Mouse (Mus musculus) intestine, embryonic 16.5 days (tissue): Measurements from ENCODE around the gene Gadd45b. TPM values are rescaled to one million over a fixed set of nuclear protein-coding genes. Genes with fewer than 3 reads are reported as not detected.

Experiments used
- ATAC-seq: fragments of 200-750 bp; cut with Nextera tagmentation; 2 replicates; pipeline ENCODE4 v1.8.0; 2017; ENCODE audit warnings: moderate TSS enrichment, moderate library complexity
- H3K27ac ChIP-seq: fragments of 300-500 bp; sonication (generic); 2 replicates; pipeline ENCODE4 v1.5.1; 2014; ENCODE audit warnings: mild to moderate bottlenecking, low read length
- H3K27me3 ChIP-seq: fragments of 300-500 bp; sonication (generic); replicated peaks from 2 replicates; pipeline ENCODE4 v1.6.1; 2014; ENCODE audit warnings: low read length, control low read depth, mixed read lengths; ENCODE audit not compliant: control insufficient read depth, insufficient read depth
- H3K36me3 ChIP-seq: fragments of 300-500 bp; sonication (generic); 2 replicates; pipeline ENCODE4 v1.6.1; 2014; ENCODE audit warnings: low read length, control low read depth; ENCODE audit not compliant: control insufficient read depth, insufficient read depth
- H3K4me1 ChIP-seq: fragments of 300-500 bp; sonication (generic); 2 replicates; pipeline ENCODE4 v1.6.1; 2014; ENCODE audit warnings: low read length, control low read depth, mixed read lengths; ENCODE audit not compliant: control insufficient read depth, insufficient read depth
- H3K4me2 ChIP-seq: fragments of 300-500 bp; sonication (generic); 2 replicates; pipeline ENCODE4 v1.6.1; 2014; ENCODE audit warnings: low read depth, low read length, control low read depth
- H3K4me3 ChIP-seq: fragments of 300-500 bp; sonication (generic); 2 replicates; pipeline ENCODE4 v1.5.1; 2014; ENCODE audit warnings: mild to moderate bottlenecking, low read length
- H3K9ac ChIP-seq: fragments of 300-500 bp; sonication (generic); 2 replicates; pipeline ENCODE4 v1.6.1; 2014; ENCODE audit warnings: low read depth, low read length
- H3K9me3 ChIP-seq: fragments of 300-500 bp; sonication (generic); 2 replicates; pipeline ENCODE4 v1.6.1; 2016; ENCODE audit warnings: low read length, control low read depth; ENCODE audit not compliant: control insufficient read depth
- WGBS: fragments of 180-500 bp; shearing (Covaris S2); extraction: QIAGEN DNeasy Blood & Tissue Kit; methylation state at CpG from one replicate; pipeline ENCODE4 v1.1.7; 2014; 5-methylcytosine and 5-hydroxymethylcytosine counted together
- polyA plus RNA-seq: library from polyadenylated mRNA; unstranded; fragments of >200 nt; fragmentation: Nextera tagmentation; extraction: Ambion mirVana; gene quantifications from 2 replicates; pipeline ENCODE4 v1.2.1, GENCODE M21; 2015

The Gadd45b gene
- polyA plus RNA-seq, 1 experiment from 2014 or later: 26.5 TPM

DNA sequence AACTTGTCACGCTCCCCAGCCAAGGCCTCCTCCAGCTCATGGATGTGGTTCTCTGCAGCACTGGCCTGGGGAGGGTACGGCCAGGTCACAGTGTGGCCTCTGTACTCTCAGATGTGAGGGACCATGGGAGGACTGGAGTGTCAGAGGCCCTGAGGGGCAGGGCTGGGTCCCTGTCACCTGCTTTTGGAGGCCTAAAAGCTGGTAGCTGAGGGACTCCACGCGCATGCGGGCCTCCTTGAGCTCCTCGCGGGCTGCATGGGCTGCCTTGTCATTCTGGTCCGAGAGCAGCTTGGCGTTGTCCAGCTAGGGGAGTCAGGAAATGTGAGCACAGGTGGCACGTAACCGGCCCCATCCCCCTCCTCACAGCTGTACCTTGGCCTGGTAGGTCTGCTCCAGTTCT, 25.2 kb upstream of the Gadd45b start:
- Histone ChIP-seq H3K36me3 (peaks cover 29% of the 10 kb centered on the region), H3K4me3 (no peak overlapping the region), H3K9ac (no peak overlapping the region), H3K27me3 (no peaks in the 10 kb centered on the region), H3K4me2 (no peak overlapping the region), H3K4me1 (peaks cover 6% of the 10 kb centered on the region), H3K9me3 (no peaks in the 10 kb centered on the region), H3K27ac (no peak overlapping the region)
- no peak for ATAC-seq
- WGBS: 89% methylated on average over 11 of the region's 11 CpGs

DNA sequence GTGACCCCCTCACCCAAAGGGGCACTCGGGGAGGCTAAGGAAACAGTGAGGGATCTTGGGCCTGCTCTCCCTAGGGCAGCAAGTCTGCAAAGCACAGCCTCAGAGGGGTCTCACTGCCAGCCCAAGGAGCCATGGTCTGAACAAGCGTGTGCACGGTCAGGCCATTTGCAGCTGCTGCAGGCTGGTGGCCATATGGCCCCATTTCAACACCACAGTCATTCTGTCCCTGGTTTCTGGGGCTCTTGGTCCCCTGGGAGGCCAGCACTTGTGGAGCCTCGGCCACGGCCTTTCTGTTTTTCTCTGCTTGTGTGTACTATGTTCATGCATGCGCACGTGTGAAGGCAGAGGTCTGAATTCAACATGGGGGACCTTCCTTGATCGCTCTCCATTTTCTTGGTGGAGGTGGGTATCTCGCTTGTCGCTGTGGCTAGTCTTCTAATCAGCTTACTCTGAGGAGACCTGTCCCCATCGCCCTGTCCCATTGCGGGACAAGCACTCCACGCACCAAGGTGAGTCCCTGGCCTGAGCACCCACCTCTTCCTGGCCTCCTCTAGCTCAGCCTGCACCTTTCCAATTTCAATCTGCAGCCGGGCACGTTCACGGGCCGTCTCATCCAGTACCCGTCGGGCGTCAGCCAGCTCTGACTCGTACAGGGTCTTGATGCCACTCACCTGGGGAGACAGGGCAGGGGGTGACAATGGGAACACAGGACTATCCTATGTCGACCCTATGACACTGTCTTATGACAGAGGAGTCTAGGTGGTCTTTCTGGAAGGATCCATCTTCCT, 20.3 kb upstream of the Gadd45b start:
- H3K4me3 ChIP-seq: no peak overlapping the region
- H3K4me1 ChIP-seq: peaks cover 11% of the 10 kb centered on the region
- no peak overlapping the region for H3K9ac ChIP-seq
- peaks cover 32% of the 10 kb centered on the region for H3K36me3 ChIP-seq
- no peaks in the 10 kb centered on the region for H3K9me3 ChIP-seq
- H3K4me2 ChIP-seq: no peak overlapping the region
- no peak for ATAC-seq
- WGBS: 93% methylated on average over 22 of the region's 22 CpGs
- no peak overlapping the region for H3K27ac ChIP-seq
- no peaks in the 10 kb centered on the region for H3K27me3 ChIP-seq

DNA sequence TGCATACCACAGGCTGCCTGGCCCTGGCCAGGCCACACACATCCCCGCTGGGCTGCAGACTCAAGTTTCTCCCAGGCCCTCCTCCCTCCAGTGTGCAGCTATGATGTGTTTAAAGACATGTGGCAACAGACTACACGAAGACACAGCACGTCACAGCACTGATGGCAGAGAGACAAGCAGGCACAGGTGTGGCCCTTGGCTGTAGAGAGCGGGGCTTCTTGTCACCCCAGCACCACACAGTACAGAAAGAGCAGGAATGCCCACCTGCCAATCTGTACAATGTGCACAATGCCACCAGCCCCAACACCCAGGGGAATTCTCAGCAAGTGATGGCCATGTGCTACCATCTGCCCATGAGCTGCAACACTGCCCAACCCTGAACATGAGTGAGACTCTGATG, 18.5 kb upstream of the Gadd45b start:
- H3K9ac ChIP-seq: no peak overlapping the region
- H3K4me3 ChIP-seq: no peak overlapping the region
- H3K4me1 ChIP-seq: peaks cover 21% of the 10 kb centered on the region
- no peak overlapping the region for H3K27ac ChIP-seq
- ATAC-seq: no peak
- H3K36me3 ChIP-seq: peaks cover 24% of the 10 kb centered on the region
- no peaks in the 10 kb centered on the region for H3K9me3 ChIP-seq
- no peak overlapping the region for H3K4me2 ChIP-seq
- 93% methylated on average over 4 of the region's 4 CpGs for WGBS
- H3K27me3 ChIP-seq: no peaks in the 10 kb centered on the region

DNA sequence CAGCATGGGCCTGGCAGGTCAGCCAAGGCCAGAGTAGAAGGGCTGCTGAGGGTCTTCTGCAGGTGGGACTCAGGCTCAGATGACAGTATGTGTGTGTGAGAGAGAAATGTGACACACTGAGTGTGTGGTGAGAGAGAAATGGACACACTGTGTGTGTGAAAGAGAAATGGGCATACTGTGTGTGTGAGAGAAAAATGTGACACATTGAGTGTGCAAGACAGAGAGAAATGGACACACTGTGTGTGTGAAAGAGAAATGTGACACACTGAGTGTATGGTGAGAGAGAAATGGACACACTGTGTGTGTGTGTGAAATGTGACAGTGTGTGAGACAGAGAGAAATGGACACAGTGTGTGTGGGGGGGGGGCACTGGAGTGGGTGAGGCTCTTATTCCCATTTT, 18.0 kb upstream of the Gadd45b start:
- Histone ChIP-seq H3K27ac (no peak overlapping the region), H3K36me3 (peaks cover 23% of the 10 kb centered on the region; the same call in 1 of the 2 replicates), H3K27me3 (no peaks in the 10 kb centered on the region), H3K4me1 (peaks cover 25% of the 10 kb centered on the region), H3K4me3 (no peak overlapping the region), H3K9me3 (no peaks in the 10 kb centered on the region), H3K9ac (no peak overlapping the region), H3K4me2 (no peak overlapping the region)
- no peak for ATAC-seq

DNA sequence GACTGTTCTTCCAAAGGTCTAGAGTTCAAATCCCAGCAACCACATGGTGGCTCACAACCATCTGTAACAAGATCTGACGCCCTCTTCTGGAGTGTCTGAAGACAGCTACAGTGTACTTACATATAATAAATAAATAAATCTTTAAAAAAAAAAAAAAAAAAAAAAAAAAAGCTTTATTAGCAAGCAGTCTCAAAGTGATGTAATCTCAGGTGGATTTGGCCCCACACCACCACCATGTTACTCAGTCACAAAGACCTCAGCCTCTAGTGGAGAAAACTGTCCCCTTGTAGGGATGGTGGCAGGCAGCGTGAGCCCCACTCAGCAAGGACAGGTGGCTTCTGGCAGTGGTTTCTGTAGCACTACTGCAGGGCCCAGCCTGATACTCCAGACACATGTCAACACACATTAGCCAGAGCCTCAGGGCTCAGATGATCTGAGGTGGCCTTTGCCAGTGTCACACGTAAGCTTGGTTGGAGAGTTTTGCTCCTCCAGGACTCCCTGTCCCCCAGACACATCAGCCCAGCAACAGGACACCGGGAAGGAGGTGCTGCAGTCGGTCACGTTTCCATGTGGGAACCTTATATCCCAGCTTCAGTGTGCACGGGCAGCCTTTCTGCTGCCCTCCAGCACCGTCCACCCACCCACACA, 16.4 kb upstream of the Gadd45b start:
- Histone ChIP-seq H3K4me1 (peaks cover 31% of the 10 kb centered on the region), H3K4me3 (no peak overlapping the region), H3K36me3 (peaks cover 16% of the 10 kb centered on the region; the same call in 1 of the 2 replicates), H3K9me3 (no peaks in the 10 kb centered on the region), H3K4me2 (no peak overlapping the region), H3K9ac (0 out of 2 replicates have a peak overlapping the region, but pooled peaks have one; percentile 29), H3K27ac (peak overlapping the region; percentile 63), H3K27me3 (no peaks in the 10 kb centered on the region)
- 89% methylated on average over 7 of the region's 8 CpGs for WGBS
- no peak for ATAC-seq

DNA sequence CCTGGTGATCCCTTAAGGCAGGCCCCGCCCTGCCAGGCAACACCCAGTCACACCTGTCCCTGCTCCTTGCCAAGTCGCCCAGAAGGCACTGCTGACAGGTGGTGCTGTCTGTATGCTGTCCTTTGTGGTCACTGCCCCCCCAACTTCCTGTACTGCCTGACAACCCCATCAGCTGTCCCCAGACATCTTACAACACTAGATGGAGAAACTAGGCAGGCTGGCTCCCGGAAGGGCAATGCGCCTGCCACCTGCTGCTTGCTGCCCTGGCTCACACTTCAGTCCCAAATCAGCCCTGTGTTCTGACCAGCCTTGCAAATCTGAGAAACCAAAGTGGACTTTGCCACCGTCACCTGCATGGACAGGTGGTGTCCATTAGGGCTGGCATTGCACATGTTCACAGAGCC, 15.6 kb upstream of the Gadd45b start:
- Histone ChIP-seq H3K4me2 (no peak overlapping the region), H3K27ac (peak overlapping the region; percentile 63), H3K36me3 (peaks cover 9% of the 10 kb centered on the region; the same call in 1 of the 2 replicates), H3K4me1 (peaks cover 31% of the 10 kb centered on the region), H3K9ac (no peak overlapping the region), H3K9me3 (no peaks in the 10 kb centered on the region), H3K4me3 (no peak overlapping the region), H3K27me3 (no peaks in the 10 kb centered on the region)
- WGBS: 73% methylated on average over 5 of the region's 5 CpGs
- ATAC-seq: peak; percentile 54

DNA sequence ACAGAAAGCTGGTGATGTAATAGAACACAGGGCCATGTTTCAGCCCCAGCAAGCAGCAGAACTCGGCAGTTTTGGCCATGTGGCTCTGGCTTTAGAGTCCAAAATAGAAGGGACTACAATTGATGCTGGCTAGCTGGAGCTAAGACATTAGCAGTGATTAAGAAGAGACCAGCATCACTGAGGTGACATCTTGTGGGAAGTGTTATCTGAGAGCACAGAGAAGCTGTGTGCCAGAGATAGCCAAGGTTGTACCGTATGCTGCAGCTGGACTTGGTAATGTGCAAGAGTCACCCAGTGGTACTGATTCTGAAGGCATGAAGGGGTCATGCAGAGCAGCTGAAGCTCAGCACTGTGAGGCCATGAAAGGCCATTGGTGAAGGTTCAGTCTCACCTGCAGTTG, 14.6 kb upstream of the Gadd45b start:
- no peak for ATAC-seq
- Histone ChIP-seq H3K27me3 (no peaks in the 10 kb centered on the region), H3K9ac (no peak overlapping the region), H3K36me3 (0 out of 2 replicates have a peak, but pooled peaks cover 5% of the 10 kb centered on the region), H3K4me1 (peaks cover 31% of the 10 kb centered on the region), H3K27ac (no peak overlapping the region), H3K4me3 (no peak overlapping the region), H3K9me3 (no peaks in the 10 kb centered on the region), H3K4me2 (no peak overlapping the region)
- WGBS: 73% methylated on average over 2 of the region's 2 CpGs

DNA sequence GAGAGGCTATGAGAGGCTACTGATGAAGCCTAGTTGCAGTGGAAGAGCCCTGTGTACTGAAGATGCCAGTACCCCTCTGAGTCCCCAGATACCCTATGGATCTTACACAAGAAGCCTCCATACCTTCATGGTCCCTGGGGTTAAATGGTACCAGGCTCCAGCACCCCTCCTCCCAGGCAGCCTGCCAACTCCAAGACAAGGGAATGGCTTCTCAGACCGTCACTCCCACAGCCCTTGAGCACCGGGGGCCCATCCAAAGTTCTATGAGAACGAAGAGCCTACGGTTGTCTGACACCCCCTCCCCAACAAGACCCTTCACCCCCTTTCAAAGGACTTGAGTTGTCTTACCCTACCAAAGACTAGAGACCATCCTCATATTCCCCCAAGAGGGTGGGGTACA, 14.1 kb upstream of the Gadd45b start:
- peaks cover 31% of the 10 kb centered on the region for H3K4me1 ChIP-seq
- H3K36me3 ChIP-seq: 0 out of 2 replicates have a peak, but pooled peaks cover 5% of the 10 kb centered on the region
- no peaks in the 10 kb centered on the region for H3K27me3 ChIP-seq
- no peak overlapping the region for H3K4me3 ChIP-seq
- WGBS: 85% methylated on average over 4 of the region's 4 CpGs
- ATAC-seq: no peak
- no peaks in the 10 kb centered on the region for H3K9me3 ChIP-seq
- H3K9ac ChIP-seq: no peak overlapping the region
- no peak overlapping the region for H3K27ac ChIP-seq
- H3K4me2 ChIP-seq: no peak overlapping the region

DNA sequence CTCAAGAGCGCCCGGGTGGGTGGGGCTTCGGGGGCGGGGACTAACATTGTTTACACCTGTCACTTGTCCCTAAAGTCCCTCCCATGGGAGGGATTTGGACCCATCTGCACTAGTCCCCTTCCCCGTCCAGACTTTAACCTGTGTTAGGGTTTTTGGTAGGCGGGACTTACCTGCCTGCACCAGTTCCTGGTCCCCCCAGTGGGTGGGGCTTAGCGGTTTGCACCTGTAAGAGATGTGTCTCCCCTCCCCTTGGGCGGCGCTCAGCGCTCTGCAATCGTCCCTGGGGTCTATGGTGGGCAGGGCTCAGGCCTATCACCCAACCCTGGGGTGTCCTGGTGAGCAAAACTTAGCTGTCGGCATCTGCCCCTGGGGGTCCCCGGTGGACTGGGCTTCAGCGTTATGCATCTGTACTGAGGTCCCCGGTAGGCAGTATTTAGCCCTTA, 12.5 kb upstream of the Gadd45b start:
- peak overlapping the region; percentile 95 for H3K9ac ChIP-seq

More for the DNA sequence above, 12.5 kb upstream of the Gadd45b start:
- 0 out of 2 replicates have a peak, but pooled peaks cover 5% of the 10 kb centered on the region for H3K36me3 ChIP-seq
- peak overlapping the region; percentile 97 for H3K4me2 ChIP-seq
- peaks cover 37% of the 10 kb centered on the region for H3K4me1 ChIP-seq
- under 1% methylated on average over 15 of the region's 15 CpGs for WGBS
- H3K4me3 ChIP-seq: peak overlapping the region; percentile 94
- H3K27me3 ChIP-seq: no peaks in the 10 kb centered on the region
- ATAC-seq: peak; percentile 60
- H3K27ac ChIP-seq: peak overlapping the region; percentile 84
- H3K9me3 ChIP-seq: no peaks in the 10 kb centered on the region
